Mouse (Mus musculus) embryonic facial prominence, embryonic 13.5 days (tissue): ENCODE results near the gene Mkln1. TPM values are rescaled to one million over a fixed set of nuclear protein-coding genes. Genes with fewer than 3 reads are reported as not detected.
A peak's percentile ranks its signal among the peaks of the same experiment; 100 is the strongest.

Experiments
- ATAC-seq: fragments of 200-750 bp; cut with Nextera tagmentation; 2 replicates; pipeline ENCODE4 v1.8.0; 2017; ENCODE audit warnings: low read depth; ENCODE audit not compliant: insufficient number of reproducible peaks, insufficient read depth, low FRiP score, low TSS enrichment
- H3K27ac ChIP-seq: fragments of 300-500 bp; sonication (generic); 2 replicates; pipeline ENCODE4 v1.5.1; 2015; ENCODE audit warnings: moderate library complexity, mild to moderate bottlenecking, inconsistent platforms
- H3K27me3 ChIP-seq: fragments of 300-500 bp; sonication (generic); 2 replicates; pipeline ENCODE4 v1.6.1; 2015; ENCODE audit warnings: mild to moderate bottlenecking, inconsistent platforms
- H3K36me3 ChIP-seq: fragments of 300-500 bp; sonication (generic); 2 replicates; pipeline ENCODE4 v1.6.1; 2015; ENCODE audit warnings: mild to moderate bottlenecking, inconsistent platforms
- H3K4me1 ChIP-seq: fragments of 300-500 bp; sonication (generic); 2 replicates; pipeline ENCODE4 v1.6.1; 2015; ENCODE audit warnings: inconsistent platforms
- H3K4me2 ChIP-seq: fragments of 300-500 bp; sonication (generic); 2 replicates; pipeline ENCODE4 v1.6.1; 2015; ENCODE audit warnings: moderate library complexity, mild to moderate bottlenecking, inconsistent platforms
- H3K4me3 ChIP-seq: fragments of 300-500 bp; sonication (generic); 2 replicates; pipeline ENCODE4 v1.5.1; 2015; ENCODE audit warnings: mild to moderate bottlenecking, inconsistent platforms
- H3K9ac ChIP-seq: fragments of 300-500 bp; sonication (generic); 2 replicates; pipeline ENCODE4 v1.6.1; 2015; ENCODE audit warnings: mild to moderate bottlenecking, inconsistent platforms
- H3K9me3 ChIP-seq: fragments of 300-500 bp; sonication (generic); 2 replicates; pipeline ENCODE4 v1.6.1; 2016; ENCODE audit warnings: inconsistent platforms
- WGBS: fragments of 180-500 bp; shearing (Covaris S2); methylation state at CpG from one replicate; pipeline ENCODE4 v1.1.7; 2015; ENCODE audit warnings: mixed read lengths; 5-methylcytosine and 5-hydroxymethylcytosine counted together
- polyA plus RNA-seq: library from polyadenylated mRNA; unstranded; fragments of >200 nt; fragmentation: Nextera tagmentation; extraction: Ambion mirVana; gene quantifications from 2 replicates; pipeline ENCODE4 v1.2.1, GENCODE M21; 2015

The Mkln1 gene
- polyA plus RNA-seq, 1 experiment from 2014 or later, result 193 TPM

DNA sequence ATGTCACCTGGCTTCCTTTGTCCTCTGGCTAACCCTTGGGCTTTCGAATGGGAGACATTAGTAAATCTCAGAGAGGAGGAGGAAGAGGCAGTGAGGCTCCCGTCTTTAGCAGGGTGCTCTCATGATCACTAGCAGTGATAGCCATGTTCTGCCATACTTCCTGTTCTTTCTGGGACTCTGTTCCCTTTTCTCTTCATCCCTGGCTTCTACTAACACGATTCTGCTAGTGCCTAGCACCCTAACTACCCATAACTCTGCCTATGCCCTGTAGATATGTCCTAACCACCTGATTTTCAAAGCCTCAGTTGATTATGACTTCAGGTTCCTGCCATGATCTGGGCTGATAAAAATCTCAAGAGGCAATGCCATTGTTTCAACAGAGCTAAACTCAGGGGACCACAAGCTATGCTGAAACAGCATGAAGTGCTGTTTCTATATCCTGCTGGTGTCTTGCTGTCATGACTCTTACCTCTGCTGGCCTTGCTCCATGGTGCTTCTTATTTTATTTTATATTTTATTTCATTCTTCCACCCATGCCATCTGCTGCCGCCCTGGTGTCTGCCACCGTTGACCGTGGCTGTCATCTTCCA lies 25.4 kb upstream of the Mkln1 start:
- no peak overlapping the region for H3K4me3 ChIP-seq
- WGBS, result 83% methylated on average over 6 of the region's 6 CpGs
- no peak overlapping the region for H3K4me2 ChIP-seq
- no peak overlapping the region for H3K27ac ChIP-seq
- H3K9ac ChIP-seq, result no peak overlapping the region
- H3K27me3 ChIP-seq, result no peaks in the 10 kb centered on the region
- H3K36me3 ChIP-seq, result no peaks in the 10 kb centered on the region
- no peak for ATAC-seq
- no peaks in the 10 kb centered on the region for H3K9me3 ChIP-seq
- H3K4me1 ChIP-seq, result peaks cover 8% of the 10 kb centered on the region; the same call in 1 of the 2 replicates

DNA sequence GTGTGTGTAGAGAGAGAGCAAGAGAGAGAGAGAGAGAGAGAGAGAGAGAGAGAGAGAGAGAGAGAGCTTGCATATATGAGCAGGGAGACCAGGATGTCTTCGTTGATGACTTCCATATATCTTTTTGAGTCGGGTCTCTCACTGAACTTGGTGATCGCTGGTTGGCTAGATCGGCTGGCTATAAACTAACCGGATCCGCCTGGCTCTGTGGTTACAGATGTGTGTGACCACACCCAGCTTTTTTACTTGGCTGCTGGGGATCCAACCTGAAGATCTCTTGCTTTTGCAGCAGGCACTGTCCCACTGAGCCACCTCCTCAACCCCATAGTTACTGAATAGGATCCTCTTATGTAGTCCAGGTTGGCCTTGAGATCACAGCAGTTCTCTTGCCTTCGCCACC lies 15.5 kb upstream of the Mkln1 start:
- Histone ChIP-seq H3K4me1 (peaks cover 4% of the 10 kb centered on the region; the same call in 1 of the 2 replicates), H3K27me3 (no peaks in the 10 kb centered on the region), H3K4me2 (no peak overlapping the region), H3K9me3 (peaks cover 3% of the 10 kb centered on the region; the same call in 1 of the 2 replicates), H3K27ac (no peak overlapping the region), H3K36me3 (no peaks in the 10 kb centered on the region), H3K9ac (no peak overlapping the region), H3K4me3 (no peak overlapping the region)
- ATAC-seq, result no peak
- WGBS, result 88% methylated on average over 7 of the region's 7 CpGs

DNA sequence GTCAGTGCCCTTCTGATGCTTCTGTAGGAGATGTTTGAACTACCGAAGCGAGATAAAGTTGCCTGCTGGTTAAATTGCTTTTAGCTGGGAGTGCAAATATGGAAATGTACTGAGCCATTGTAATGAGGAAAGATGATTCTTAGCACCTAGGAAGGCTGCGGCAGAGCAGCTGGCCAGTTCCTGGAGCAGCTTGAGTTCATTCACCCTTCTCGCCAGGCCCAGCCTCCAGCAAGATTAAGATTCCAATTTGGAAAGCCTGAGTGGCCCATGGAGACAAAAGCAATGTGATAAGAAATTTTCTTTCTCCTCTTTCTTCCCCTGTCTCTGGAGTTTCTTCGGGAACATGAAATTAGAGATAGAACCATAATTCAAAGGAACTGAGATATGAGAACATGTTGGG lies 13.7 kb upstream of the Mkln1 start:
- H3K9ac ChIP-seq, result no peak overlapping the region
- 80% methylated on average over 5 of the region's 5 CpGs for WGBS
- no peaks in the 10 kb centered on the region for H3K27me3 ChIP-seq
- peaks cover 4% of the 10 kb centered on the region; the same call in 1 of the 2 replicates for H3K4me1 ChIP-seq
- no peak overlapping the region for H3K4me2 ChIP-seq
- H3K4me3 ChIP-seq, result no peak overlapping the region
- H3K36me3 ChIP-seq, result no peaks in the 10 kb centered on the region
- ATAC-seq, result no peak
- H3K9me3 ChIP-seq, result peaks cover 3% of the 10 kb centered on the region; the same call in 1 of the 2 replicates
- H3K27ac ChIP-seq, result no peak overlapping the region

DNA sequence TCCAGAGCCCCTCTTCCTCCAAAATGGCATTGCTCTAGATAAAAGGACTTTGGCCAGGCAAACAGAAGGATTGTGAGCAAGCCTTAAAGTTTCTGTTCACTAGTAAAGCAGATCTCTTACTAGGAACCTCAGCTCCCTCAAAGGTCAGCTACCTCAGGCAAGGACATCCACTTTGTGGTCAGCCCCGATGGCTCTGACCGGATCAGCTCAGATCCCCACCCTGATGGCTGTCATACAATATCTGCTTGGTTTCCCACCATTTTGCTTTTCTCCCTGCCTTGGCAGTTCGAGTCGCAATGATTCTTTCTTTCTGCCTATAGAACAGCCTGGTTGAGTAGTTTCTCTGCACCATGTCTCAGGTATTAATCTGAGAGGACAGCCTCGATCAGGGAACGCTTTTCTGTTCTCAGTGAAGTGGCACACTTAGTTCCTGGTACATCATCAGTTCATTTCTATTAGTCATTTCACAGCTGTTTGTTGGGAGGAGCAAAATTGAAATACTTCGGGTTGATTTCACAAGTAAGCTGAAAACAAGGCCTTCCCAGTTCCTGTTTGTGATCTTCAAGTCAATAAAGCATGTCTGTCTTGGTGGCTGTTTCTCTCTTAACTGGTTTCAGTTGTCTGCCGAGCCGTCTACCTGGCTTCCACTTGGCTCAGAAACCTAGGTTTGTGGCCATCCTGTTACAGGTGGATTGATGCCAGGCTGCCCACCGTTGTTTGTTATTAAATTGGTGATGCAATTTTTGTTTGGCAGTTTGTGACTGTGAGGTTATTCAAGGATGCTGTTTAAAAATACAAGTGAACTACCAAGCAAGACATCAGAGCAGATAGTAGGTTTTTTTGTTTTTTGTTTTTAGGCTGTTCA lies 13.0 kb upstream of the Mkln1 start:
- Histone ChIP-seq H3K9me3 (no peaks in the 10 kb centered on the region), H3K4me3 (no peak overlapping the region), H3K4me1 (peaks cover 4% of the 10 kb centered on the region; the same call in 1 of the 2 replicates), H3K27me3 (no peaks in the 10 kb centered on the region), H3K4me2 (no peak overlapping the region), H3K9ac (no peak overlapping the region), H3K27ac (no peak overlapping the region), H3K36me3 (no peaks in the 10 kb centered on the region)
- 85% methylated on average over 10 of the region's 10 CpGs for WGBS
- no peak for ATAC-seq

DNA sequence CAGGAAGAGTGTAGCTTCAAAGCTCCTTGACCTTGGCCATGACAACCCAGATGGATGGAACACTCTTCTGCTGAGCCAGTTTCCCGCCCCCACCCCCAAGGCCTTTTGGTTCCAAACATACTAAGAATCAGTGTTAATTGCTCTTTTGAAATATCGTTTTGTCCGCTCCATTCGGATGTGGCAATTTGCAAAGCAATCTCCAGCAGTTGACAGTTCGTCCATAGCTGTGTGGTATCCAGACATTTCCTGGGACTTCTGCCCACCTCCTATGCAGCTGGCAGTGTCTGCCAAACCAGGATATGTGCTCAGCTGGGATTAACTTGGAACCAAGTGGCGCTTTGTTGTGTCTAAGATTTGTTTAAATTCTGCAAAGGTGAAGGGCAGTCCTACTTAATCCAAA lies 8.8 kb upstream of the Mkln1 start:
- no peak overlapping the region for H3K4me2 ChIP-seq
- H3K36me3 ChIP-seq, result no peaks in the 10 kb centered on the region
- no peak for ATAC-seq
- H3K4me3 ChIP-seq, result no peak overlapping the region
- no peaks in the 10 kb centered on the region for H3K4me1 ChIP-seq
- no peaks in the 10 kb centered on the region for H3K27me3 ChIP-seq
- H3K9me3 ChIP-seq, result no peaks in the 10 kb centered on the region
- H3K9ac ChIP-seq, result no peak overlapping the region
- 83% methylated on average over 6 of the region's 6 CpGs for WGBS
- no peak overlapping the region for H3K27ac ChIP-seq

DNA sequence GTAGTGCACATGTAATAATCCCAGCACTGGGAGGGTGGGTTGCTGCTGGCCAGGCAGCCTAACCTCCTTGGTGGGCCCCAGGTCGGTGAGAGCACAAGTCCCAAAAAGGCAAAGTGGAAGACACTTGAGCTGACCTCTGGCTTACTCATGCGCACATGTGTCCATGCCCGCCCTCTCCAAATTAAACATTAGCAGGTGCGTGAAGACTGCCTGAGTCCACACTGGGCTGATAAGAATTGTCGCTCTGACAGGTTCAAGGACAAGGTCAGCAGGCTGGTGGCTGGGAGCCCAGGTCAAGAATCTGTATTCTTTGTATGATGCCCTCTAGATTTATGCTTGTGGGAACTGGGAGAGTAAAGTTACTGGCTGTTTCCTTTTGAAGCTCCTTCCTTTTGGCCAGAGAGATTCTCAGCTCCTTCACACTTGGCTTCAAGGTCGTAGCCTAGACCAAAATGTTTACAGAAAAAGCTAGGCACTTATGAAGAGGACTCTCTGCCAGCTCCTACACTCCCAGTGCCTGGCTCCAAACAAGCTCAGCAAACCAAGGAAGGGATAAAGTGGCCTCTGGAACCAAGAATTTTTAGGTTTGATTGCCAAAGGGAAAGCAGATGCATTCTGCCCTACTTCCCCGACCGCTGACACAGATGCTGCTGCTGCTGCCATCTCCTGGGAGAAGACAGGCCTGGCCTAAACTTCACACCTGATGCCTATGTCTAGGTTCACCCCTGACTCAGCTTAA lies 8.1 kb upstream of the Mkln1 start:
- ATAC-seq, result no peak
- no peak overlapping the region for H3K4me3 ChIP-seq
- H3K27ac ChIP-seq, result no peak overlapping the region
- WGBS, result 60% methylated on average over 8 of the region's 8 CpGs
- no peaks in the 10 kb centered on the region for H3K9me3 ChIP-seq
- no peaks in the 10 kb centered on the region for H3K36me3 ChIP-seq
- no peaks in the 10 kb centered on the region for H3K27me3 ChIP-seq
- no peak overlapping the region for H3K4me2 ChIP-seq
- no peaks in the 10 kb centered on the region for H3K4me1 ChIP-seq
- no peak overlapping the region for H3K9ac ChIP-seq

DNA sequence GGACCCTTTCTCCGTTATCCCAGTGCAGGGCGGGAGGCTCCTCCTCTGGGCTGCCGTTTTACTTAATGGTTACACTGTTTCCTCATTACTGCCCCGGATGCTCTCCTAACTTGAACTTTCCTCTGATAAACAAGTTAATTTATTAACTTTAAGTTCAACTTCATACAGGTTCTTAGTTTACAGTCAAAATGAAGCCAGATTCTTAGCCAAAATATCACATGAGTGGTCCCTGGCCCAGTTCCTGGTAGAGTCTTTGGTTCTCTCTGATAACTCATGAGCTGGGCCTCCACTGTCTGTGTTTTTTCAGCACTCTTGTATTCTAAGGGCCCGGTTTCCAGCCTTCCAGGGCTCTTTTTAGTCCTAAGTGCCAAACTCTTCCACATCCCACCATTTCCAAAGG lies 5.7 kb upstream of the Mkln1 start:
- H3K27ac ChIP-seq, result no peak overlapping the region
- no peak overlapping the region for H3K4me3 ChIP-seq
- no peak overlapping the region for H3K9ac ChIP-seq
- H3K9me3 ChIP-seq, result no peaks in the 10 kb centered on the region
- 80% methylated on average over 5 of the region's 5 CpGs for WGBS
- 0 out of 2 replicates have a peak, but pooled peaks cover under 1% of the 10 kb centered on the region for H3K4me1 ChIP-seq
- no peak overlapping the region for H3K4me2 ChIP-seq
- no peak for ATAC-seq
- H3K27me3 ChIP-seq, result no peaks in the 10 kb centered on the region
- no peaks in the 10 kb centered on the region for H3K36me3 ChIP-seq

DNA sequence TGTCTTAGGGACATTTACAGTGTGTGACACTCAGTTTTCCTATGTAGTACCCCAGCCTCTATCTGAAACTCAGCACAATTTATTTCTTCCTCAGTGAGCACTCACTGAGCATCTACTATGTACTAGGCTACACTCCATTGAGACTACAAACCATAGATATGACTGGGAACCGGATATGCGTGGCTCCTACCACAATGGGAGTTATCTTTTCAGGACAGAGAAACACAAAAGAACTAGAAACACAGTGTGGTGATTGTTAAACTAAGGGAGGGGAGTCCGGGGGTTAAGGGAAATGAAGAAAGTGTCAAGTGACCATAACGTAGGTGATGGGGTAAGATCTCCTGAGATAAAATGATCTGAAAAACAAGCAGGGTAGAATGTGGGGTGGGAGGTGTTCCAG lies 2.4 kb upstream of the Mkln1 start:
- WGBS, result 65% methylated on average over 4 of the region's 4 CpGs
- Histone ChIP-seq H3K27me3 (no peaks in the 10 kb centered on the region), H3K4me1 (peaks cover 21% of the 10 kb centered on the region), H3K9me3 (no peaks in the 10 kb centered on the region), H3K9ac (no peak overlapping the region), H3K36me3 (no peaks in the 10 kb centered on the region), H3K4me3 (no peak overlapping the region), H3K27ac (no peak overlapping the region), H3K4me2 (no peak overlapping the region)
- ATAC-seq, result no peak

DNA sequence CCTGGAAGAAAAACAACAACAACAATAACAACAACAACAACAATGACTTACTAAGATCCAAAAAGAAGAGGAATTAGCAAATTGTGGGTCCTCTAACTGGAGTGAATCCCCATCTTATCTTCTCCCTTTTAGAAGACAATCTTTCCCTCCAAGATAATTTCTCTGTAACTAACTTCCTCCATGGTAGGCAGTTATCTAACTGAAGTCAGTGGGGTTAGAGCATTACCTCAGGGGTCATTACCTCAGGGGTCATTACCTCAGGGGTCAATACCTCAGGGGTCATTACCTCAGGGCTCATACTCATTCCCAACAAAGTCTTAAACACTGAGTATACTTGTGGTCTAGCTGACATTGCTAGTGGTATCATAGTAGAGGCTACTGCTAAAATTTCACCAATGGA lies 1.2 kb upstream of the Mkln1 start:
- Histone ChIP-seq H3K9me3 (no peaks in the 10 kb centered on the region), H3K27me3 (no peaks in the 10 kb centered on the region), H3K27ac (no peak overlapping the region), H3K4me3 (no peak overlapping the region), H3K36me3 (no peaks in the 10 kb centered on the region), H3K4me1 (peaks cover 26% of the 10 kb centered on the region), H3K9ac (no peak overlapping the region), H3K4me2 (no peak overlapping the region)
- ATAC-seq, result no peak

DNA sequence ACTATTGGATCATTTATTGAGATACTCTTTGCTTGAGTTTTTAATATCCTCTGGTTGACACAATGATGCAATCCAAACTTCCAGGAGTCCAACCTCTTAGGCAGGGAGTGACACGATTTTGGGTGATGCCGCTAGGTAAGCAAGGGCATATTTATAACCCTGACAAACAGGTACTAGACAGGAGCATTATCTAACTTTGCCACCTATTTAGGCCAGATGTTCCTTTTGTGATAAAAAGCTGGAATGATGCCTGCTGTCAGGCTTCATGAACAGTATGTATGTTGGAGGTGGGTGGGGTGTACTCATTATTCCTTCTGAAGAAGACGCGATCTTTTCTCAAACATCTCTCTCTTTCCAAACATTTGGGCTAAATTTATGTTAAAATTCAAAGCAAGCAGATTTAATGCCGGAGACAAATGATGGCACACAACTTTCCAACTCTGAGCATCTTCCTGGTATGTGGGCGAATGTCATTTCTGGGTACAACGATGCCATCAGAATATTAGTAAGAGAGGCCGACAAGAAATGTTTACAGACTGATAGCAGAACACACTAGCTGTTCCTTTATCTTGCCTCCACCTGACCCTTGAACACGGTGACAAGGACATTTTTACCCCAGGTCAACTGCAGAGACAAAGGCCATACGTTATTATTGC lies 632 bp upstream of the Mkln1 start:
- Histone ChIP-seq H3K4me1 (peaks cover 29% of the 10 kb centered on the region), H3K9me3 (no peaks in the 10 kb centered on the region), H3K9ac (peak overlapping the region; percentile 99), H3K4me3 (peak overlapping the region; percentile 97), H3K27me3 (no peaks in the 10 kb centered on the region), H3K27ac (peak overlapping the region; percentile 97; the same call in 1 of the 2 replicates), H3K36me3 (no peaks in the 10 kb centered on the region), H3K4me2 (peak overlapping the region; percentile 86)
- no peak for ATAC-seq
- WGBS, result 64% methylated on average over 10 of the region's 10 CpGs

DNA sequence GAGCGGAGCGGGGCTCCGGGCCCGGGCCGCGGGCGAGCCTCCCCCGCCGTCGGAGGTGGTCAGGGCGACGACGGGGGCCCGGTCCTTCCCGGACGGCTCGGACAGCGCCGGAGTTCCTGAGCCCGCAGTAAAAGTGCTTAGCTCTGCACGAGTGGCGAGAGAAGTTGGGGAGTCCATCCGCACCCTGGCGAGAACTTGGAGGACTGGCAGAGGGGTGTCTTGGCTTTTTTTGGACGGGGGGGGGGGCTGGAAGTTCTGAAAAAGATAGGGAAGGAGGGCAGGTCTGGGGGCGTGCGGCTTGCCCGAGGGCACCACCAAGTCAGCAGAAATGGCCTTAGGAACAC lies 643 bp downstream of the Mkln1 start:
- H3K9ac ChIP-seq, result peak overlapping the region; percentile 99
- H3K4me2 ChIP-seq, result peak overlapping the region; percentile 86
- peak overlapping the region; percentile 97 for H3K4me3 ChIP-seq
- H3K36me3 ChIP-seq, result no peaks in the 10 kb centered on the region
- H3K27me3 ChIP-seq, result no peaks in the 10 kb centered on the region
- 1% methylated on average over 27 of the region's 28 CpGs for WGBS
- peak overlapping the region; percentile 97 for H3K27ac ChIP-seq
- H3K9me3 ChIP-seq, result no peaks in the 10 kb centered on the region
- ATAC-seq, result peak; percentile 54; the same call in 1 of the 2 replicates
- peaks cover 30% of the 10 kb centered on the region for H3K4me1 ChIP-seq
